Mouse (Mus musculus): ENCODE data around the gene Myom3.
A peak's percentile ranks its signal among the peaks of the same experiment; 100 is the strongest.

Gene Myom3

DNA sequence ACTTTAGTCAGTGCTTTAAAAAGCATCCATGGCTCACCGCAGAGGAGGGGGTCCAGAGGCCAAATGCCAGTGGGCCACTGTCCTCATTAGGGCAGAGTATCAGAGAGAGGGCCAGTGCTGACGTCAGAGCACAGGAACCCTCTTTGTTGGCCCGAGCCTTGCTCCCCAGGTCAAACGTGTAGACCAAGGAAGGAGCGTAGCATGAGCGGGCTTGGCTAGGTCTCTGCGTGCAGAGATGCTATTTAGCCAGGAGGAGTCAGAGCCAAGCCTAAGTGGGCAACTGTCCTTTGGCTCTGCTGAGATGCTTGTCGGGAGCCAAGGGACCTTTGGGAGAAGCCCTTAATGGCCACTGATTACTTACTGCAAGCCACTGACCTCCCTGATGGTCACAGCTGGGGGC lies 1.5 kb downstream of the Myom3 start:
- DNase-seq (ENCODE audit: low spot score): no peak

DNA sequence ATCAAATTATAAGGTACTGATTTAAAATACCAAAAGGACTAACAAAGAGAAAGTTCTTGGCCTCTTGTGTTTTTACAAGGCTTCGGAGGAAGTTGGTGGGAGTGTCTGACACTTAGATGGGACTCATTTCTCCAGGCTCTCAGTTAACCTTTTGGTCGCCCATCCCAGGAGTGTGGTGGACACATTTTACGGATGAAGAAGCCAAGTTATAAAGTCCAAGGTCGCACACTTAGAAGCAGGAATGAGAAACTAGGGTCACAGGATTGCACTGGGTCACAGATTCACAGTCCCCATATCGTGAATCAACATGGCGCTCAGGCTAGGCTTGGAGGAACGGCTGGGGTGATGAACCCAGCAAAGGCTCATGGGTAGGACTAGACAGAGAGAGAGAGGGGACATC lies 2.1 kb downstream of the Myom3 start:
- no peak for DNase-seq (ENCODE audit: low spot score)

DNA sequence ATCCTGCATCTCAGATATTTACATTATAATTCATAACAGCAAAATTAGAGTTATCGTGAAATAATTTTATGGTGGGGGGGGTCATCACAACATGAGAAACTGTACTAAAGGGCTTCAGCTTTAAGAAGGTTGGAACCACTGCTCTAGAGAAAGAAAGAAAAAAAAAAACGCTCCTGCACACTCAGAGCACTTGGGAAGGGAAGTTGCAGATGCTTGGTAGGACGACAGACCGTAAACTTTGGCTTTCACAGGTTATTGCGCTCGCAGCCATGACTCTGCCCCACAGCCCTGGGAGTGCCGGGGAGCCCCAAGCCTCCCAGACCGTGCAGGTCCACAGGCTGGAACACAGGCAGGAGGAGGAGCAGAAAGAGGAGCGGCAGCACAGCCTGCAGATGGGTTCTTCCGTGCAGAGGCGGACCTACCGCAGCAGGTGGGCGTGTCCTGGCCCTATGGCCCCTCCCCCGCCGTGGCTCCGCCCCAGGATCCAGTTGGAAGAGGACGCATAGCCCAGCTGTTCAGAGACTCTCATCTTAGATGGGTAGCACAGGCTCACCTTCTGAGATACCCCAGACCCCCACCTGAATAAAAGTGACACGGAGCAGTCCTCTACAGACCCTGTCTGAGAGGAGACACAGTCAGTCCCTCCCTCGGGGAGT lies 2.9 kb downstream of the Myom3 start:
- DNase-seq (ENCODE audit: low spot score): peak; percentile 52

DNA sequence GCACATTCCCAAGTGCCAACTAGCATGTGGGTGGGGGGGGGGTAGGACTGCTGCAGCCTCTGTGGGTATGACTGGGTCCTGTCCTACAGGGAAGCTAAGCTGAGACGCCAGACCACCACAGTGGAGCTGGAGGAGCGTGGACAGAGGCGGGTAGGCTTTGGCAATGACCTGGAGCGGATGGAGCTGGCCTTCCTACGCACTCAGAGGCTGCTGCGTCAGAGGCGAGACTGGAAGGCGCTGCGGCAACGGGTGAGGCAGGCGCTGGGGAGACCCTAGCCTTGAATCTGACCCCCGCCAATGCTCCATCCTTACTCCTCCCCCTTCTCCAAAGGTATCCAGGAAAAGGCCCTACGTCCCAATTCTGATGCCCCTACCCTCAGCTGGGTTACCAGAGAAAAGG lies 5.2 kb downstream of the Myom3 start:
- DNase-seq (ENCODE audit: low spot score): no peak

DNA sequence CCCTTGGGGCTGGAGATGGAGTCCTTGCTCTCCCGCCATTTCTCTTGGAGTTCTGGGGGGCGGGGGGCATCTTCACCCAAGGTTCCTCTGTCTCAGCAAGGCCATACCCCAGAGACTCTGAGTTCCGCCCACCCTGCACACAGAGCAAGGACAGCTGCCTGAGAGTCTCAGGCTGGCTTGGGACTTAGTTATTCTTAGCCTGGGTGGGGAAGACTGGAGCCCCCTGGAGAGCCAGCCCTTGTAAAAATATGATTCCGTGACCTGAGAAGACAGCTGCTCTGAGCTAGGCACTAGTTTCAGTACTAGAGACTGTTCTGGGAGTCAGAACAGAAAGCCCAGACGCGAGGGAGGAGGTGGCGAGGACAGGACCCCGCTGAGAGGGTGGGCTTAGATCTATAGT lies 6.2 kb downstream of the Myom3 start:
- DNase-seq (ENCODE audit: low spot score): no peak

DNA sequence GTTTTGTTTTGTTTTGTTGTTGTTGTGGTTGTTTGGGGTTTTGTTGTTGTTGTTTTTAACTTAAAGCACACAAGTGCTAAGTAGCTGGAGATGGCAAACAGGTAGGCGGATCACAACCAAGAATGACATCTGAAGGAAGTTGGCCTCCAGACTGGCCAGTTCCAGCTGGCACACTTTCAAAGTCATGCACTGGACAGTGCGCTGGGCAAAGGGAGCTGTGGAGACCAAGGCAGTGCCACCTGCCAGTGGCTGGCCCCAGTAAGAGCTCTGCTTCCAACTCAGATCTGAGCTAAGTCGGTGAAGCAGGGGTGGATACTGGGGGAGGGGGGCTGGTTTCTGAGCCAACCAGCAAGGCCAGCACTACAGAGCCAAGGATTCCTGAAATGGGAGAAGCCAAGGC lies 7.5 kb downstream of the Myom3 start:
- no peak for DNase-seq (ENCODE audit: low spot score)

DNA sequence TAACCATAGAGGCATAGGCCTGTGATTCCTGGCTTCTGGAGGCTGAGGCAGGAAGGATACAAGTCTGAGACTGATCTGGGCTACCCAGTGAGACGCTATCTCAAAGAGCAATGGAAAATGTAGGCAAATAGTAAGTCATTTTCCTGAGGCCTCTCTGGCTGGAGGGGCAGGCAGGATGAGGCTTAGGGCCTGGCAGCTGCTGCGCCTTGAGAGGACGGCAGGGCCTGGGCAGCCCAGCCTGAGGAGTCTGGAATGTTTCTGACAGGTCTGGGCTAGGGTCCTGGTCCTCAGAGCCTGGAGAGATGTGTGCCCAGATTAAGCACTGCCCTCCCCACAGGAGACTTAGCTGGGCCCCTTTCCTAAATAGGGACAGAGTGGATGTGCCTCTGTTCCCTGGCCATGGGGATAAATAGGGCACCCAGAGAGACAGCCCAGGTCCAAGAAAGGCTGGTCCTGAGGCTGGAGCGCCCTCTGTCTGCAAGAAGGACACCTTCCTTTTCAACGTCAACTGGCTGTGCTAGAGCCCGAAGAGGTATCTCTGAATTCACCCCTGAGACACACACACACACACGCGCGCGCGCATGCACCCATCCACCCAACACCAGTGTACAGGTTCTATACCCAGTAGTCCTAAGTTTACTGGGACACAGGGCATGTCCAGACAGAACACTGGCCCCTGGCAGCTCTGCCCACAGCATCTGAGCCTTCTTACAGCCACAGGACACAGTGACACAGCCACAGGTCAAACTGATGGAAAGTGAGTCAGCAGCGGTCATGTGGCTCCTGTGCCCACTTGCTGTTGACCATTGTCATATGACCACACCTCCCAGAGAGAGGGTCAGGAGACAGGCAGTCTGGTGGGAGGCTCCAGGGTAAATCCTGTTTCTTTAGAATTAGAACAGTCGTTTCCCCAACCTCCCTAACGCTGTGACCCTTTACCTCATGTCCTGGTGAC lies 9.3 kb downstream of the Myom3 start:
- DNase-seq (ENCODE audit: low spot score): peak; percentile 31

DNA sequence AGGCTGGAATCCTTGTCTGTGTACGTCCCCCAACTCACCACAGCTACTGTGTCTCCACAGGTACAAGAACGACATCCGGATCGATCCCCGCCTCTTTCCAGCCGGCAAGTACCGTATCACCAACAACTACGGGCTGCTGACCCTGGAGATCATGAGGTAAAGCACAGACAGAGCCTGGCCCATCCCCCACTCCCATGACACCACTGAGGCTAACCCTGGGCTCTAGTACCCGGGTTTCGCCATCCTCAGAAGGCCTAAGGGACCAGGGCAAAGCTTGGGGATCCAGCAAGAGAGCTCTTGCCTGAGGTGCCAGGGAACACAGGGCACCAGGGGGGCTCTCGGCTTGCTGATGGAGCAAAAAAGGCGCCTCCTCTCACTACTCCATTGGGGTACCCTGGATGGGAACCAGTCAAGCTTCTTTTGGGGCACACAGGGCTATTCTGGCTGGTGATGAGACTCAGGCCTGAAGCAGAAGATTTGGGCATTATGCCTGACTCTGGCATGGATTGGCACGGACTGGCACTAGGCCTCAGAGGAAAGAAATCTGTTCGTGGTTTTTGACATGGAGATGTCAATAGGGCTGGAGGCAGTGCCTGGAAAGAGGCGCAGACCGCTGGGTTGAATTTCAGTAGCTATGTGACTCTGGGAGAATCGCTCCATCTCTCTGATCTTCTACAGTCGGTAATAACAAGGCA lies 11.2 kb downstream of the Myom3 start:
- no peak for DNase-seq (ENCODE audit: low spot score)

DNA sequence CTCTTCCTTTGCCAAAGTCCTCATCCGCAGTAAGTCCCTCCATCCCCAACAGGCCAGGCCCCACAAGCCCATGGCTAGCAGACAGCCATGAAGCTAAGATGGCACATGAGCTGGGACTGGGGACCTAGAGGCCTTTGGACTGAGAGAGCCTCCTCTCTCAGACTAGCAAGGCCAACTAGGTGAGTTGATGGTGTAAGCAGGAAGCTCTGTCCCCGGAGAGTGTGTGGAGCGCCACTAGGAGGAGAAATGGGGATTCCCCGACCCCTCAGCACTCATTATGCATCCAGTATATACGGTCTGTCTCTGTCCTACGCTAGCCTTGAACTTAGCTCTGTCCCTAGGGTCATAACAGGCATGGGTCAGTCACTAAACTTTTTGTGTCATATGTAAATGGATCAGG lies 12.1 kb downstream of the Myom3 start:
- no peak for DNase-seq (ENCODE audit: low spot score)

DNA sequence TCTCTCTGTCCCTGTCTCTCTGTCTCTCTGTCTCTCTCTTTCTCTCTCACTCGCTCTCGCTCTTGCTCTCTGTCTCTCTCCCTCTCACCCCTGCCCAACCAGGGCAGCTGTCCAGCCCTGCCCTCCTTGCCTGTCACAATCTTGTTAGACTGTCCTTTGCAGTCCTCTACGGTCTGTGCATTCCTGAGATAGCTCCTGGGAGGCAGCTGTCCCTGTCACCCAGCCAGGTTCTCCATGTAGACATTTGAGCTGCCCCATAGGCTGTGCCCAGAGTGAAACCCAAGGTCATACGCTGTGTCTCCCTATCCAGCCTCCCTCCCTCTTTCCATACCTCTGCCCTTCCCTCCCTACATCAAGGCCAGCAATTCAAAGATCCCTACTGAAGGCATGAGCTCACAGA lies 13.2 kb downstream of the Myom3 start:
- DNase-seq (ENCODE audit: low spot score): no peak

DNA sequence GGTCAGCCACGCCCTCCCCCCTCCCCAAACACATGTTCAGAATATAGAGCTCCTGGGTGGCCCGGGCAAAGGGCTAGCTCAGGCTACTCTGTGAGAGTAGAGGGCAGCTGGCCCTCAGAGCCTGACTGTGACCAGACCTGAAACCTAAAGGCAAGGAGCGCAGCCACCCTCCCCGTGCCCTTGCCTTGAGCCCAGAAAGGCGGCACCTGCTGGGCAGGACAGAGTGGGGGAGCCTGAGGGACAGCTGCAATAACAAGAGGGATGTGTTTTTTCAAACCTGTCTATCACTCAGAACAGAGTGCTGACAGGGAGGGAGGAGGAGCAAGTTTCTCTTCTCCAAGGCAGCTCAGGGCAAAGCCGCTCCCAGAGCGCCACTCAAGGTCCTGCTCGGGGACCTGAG lies 15.0 kb downstream of the Myom3 start:
- DNase-seq (ENCODE audit: low spot score): no peak

DNA sequence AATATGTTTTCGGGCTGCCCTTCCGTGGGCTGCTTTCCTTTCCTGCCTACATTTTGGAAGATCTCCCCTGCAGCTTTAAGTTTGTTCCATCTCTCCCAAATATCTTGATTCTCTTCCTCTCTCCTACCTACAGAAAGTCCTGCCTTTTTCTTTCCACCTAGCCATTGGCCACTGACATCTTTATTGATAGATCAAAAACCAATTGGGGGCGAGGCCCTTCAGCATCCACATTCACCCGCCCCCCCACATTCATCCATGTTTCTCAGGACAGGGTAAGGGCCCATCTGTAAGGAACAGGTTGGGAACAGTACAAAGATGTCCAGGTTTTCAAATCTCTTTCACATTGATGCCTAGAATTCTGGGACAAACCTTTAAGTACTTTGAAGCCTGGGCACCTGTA lies 17.3 kb downstream of the Myom3 start:
- DNase-seq (ENCODE audit: low spot score): no peak

DNA sequence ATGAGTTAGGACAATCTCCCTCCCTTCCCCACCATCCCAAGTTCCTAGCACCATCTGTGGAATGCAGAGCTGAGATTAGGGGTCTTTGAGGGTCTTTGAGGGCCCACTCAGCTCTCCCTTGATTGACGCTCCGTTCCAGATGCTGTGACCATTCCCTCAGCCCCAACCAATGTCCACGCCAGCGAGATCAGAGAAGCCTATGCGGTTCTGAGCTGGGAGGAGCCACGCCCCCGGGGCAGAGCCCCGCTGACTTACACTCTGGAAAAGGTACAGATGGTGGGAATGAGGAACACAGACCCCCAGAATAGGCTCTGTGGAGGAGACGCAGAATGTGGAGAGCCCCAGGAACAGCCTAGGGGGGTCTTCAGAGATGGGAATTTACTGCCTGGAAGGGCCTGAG lies 20.1 kb downstream of the Myom3 start:
- DNase-seq (ENCODE audit: low spot score): no peak

DNA sequence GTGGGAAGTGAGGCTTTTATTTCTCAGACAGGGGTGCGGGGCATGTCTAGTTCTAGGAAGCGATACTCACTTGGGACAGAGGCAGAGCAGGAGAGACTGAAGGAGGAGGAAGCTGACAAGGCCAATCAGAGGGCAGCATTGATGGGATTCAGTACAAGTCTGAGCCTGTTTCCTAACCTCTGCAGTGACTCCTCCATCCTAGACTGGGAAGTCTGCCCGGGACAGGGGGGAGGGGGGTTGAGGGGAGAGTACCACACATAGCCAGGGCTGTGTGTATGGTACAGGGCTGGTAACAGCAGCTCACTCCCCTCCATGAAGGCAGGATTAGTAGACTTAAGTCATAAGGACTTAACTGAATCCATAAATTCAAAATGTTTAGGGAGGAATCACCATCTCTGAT lies 20.7 kb downstream of the Myom3 start:
- no peak for DNase-seq (ENCODE audit: low spot score)

DNA sequence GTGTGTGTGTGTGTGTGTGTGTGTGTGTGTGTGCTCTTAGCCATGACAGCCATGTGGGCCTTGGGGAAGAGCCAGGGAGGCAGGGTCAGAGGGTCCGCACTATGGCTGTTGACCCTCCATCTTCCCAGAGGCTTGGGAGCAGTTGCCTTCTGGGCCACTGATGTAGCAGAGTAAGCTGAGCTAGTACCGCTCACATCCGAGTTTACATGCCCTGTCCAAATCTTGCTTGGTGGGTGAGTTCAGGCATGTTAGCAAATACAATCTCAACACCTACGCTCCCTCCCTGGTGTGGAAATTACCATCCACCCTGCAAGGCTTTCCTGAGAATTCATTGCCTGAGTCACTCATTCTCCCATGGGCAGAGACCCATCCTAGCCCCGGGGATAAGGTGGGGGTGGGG lies 21.8 kb downstream of the Myom3 start:
- no peak for DNase-seq (ENCODE audit: low spot score)

DNA sequence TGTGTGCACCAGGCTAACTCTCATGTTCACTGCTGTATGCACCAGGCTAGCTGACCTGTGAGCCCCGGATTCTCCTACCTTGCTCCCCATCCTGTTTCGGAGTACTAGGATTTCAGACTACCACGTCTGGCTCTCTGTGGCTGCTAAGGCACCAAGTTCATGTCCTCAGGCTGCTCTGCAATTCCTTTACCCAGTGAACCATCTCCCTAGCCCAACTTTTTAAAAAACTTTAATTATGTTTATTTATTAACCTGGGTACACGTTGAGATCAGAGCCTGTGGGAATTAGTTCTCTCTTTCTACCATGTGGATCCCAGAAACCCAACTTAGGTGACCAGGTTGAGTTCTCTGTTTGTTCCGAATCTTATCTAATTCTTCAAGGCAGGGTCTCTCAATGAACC lies 27.1 kb downstream of the Myom3 start:
- no peak for DNase-seq (ENCODE audit: low spot score)

DNA sequence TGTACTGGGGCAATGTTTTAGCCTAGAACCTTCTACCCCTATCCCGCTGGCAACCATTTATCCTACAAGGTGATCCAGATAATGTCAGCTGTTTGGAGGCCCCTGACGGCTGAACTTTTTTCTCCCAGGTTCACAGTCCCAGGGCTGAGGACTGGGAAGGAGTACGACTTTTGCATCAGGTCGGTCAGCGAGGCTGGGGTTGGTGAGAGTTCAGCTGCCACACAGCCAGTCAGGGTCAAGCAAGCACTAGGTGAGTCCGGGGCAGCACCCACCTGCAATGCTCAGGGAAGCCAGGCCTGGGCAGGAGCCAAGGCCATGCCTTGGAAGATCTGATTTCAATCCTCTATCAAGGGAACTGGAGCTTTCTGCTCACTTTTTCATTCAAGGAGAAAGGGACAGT lies 27.8 kb downstream of the Myom3 start:
- no peak for DNase-seq (ENCODE audit: low spot score)

DNA sequence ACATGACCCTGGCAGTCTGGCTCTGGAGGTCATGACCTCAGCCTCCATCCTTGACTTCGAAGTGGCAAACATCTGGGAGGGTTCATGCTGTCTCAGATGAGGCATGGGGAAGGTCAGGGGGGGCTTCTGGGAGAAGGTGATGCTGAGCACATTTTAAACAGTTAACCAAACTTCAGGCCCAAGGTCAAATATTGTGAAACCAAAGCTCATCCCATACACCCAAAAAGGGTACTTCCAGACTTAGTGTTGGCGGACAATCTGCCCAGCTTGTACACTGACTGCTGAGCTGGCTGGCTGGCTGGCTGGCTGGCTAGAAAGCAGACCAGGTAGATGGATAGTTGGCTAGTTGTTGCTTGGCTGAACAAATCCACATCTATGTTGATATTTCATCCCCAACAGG lies 29.6 kb downstream of the Myom3 start:
- no peak for DNase-seq (ENCODE audit: low spot score)

DNA sequence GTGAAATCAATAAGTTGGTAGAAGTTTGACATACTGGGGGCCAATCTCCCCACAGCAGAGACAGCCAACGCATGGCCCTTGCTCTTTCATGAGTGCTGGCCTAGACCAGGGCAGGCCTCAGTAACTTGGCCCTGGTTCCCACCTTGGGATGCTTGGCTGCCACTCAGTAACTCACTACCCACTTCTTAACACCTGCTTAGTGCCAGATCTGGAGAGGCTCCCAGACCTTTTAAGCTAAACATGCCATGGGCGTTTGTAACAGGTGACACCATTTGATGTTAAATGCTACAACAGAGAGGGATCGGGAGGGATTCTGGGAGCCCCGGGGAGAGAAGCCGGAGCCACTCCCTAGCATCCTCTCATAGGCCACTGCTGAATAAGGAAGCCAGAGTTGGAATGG lies 33.3 kb downstream of the Myom3 start:
- no peak for DNase-seq (ENCODE audit: low spot score)

DNA sequence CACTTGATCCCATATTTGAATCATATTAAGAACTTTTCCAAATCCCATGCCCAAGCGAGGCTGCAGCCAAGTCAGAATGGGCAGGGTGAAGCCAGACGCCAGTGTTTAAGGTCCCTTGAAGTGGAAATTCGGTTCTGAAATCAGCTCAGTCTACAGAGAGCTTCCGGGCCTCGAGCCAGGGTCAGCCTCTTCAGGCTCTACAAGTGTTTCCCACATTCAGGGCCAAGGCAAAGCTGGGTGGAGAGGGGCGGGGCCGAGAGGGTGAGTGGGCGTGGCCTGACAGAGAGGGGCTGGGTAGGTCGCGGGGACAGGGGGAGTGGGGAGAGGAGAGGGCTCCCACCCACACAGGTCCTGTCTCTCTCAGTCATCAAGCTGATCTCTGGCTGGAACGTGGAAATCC lies 38.4 kb downstream of the Myom3 start:
- peak; percentile 87 for DNase-seq (ENCODE audit: low spot score)

DNA sequence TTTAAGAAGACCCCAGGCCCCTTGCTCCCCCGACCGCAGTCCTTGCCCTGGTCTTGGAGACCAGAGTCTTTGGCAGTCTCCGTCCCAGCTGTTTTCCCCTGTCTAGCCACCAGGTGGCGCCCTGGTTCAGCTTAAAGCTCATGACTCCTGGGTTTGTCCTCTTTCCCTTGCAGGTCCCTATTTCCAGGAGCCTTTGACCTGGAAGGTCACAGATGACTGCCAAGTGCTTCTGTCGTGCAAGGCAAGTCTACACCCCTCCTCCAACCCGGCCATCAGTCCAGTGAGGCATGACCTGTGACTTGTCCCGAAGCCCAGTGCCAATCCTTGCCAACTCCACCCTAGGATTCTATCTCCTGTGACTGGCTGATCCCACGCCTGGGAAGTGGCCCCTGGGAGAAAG lies 42.0 kb downstream of the Myom3 start:
- DNase-seq (ENCODE audit: low spot score): peak; percentile 89

DNA sequence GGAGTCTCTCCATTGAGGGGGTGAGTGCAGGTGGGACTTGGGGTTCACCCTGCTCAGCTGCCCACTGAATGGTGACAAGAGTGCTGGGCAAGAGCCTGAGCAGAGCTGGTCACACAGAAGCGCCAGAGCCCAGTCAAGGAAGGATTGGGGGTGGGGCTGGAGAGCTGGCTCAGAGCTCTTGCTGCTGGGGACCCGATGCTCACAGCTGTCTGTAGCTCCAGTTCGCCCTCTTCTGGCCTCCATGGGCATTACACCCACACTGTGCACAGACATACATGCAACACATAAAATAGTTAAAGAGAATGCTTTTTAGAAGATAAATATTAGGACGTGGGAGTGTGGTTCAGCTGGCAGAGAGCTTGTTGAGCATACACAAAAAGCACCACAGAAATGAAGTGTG lies 43.8 kb downstream of the Myom3 start:
- DNase-seq (ENCODE audit: low spot score): no peak

DNA sequence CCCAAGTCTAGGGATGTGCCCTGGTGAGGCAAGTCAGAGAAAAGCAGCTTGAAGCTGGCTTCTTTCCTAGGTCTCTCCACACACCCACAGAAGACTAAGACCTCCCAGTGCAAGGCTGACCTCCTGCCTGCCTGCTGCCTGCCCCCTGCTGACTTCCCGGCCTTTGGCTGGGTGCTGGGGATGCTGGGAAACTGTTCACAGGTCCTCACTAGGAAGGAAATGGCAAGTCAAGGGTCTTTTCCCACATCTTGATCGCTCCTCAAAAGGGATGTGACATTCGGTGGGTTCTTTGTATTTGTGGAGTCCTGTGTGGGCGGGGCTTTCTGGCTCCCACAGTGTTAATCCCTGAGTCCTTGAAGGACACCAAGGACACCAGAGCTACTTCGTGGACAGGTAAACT lies 44.7 kb downstream of the Myom3 start:
- no peak for DNase-seq (ENCODE audit: low spot score)
